Mouse (Mus musculus) ES-E14 (cell line): ENCODE results near the gene Myom3. TPM values are rescaled to one million over a fixed set of nuclear protein-coding genes. Genes with fewer than 3 reads are reported as not detected.
"Not testable (repeated sequence)": the region's sequence is repeated elsewhere in the genome, so short reads cannot be mapped to it uniquely, and the experiment has no call there.

Experiments used
- DNase-seq: peaks from one replicate; pipeline ENCODE4 v3.0.0-alpha.2; 2013; ENCODE audit warnings: low read depth, low spot score
- H3K27ac ChIP-seq: 2 replicates; pipeline ENCODE4 v1.5.1; 2012; ENCODE audit warnings: low read depth, mild to moderate bottlenecking, low read length, moderate library complexity, mixed read lengths; ENCODE audit not compliant: poor library complexity, insufficient read depth, severe bottlenecking
- H3K36me3 ChIP-seq: 2 replicates; pipeline ENCODE4 v1.6.1; 2012; ENCODE audit warnings: mild to moderate bottlenecking, low read length, moderate library complexity, mixed read lengths; ENCODE audit not compliant: control insufficient read depth, poor library complexity, insufficient read depth, severe bottlenecking
- H3K4me1 ChIP-seq, 2 experiments: fragments of 150-350 bp in 1 of 2; sonication (generic) in 1 of 2; 2 replicates each; pipeline ENCODE4 v1.6.1; 2012; ENCODE audit warnings: low read length in 2 of 2, mild to moderate bottlenecking in 1 of 2, mixed read lengths in 1 of 2; ENCODE audit not compliant: control insufficient read depth in 2 of 2, insufficient read depth in 2 of 2, poor library complexity in 1 of 2
- H3K4me3 ChIP-seq, 2 experiments: fragments of 150-350 bp in 1 of 2; sonication (generic) in 1 of 2; 2 replicates each; pipeline ENCODE4 v1.5.1; 2012; ENCODE audit warnings: low read length in 2 of 2, low read depth in 1 of 2, mild to moderate bottlenecking in 1 of 2, mixed read lengths in 1 of 2; ENCODE audit not compliant: insufficient read depth in 1 of 2, poor library complexity in 1 of 2, severe bottlenecking in 1 of 2
- H3K9ac ChIP-seq: 2 replicates; pipeline ENCODE4 v1.6.1; 2012; ENCODE audit warnings: low read depth, mild to moderate bottlenecking, low read length, mixed read lengths; ENCODE audit not compliant: poor library complexity, insufficient read depth, severe bottlenecking
- H3K9me3 ChIP-seq: fragments of 150-350 bp; sonication (generic); 2 replicates; pipeline ENCODE4 v1.6.1; 2012; ENCODE audit warnings: low read depth, mild to moderate bottlenecking, low read length; ENCODE audit not compliant: control insufficient read depth, insufficient read depth
- CHD2 ChIP-seq: IDR thresholded peaks from 2 replicates; pipeline ENCODE4 v1.6.1; 2014; ENCODE audit warnings: mild to moderate bottlenecking, low read depth, low read length, inconsistent platforms
- HCFC1 ChIP-seq: IDR thresholded peaks from 2 replicates; pipeline ENCODE4 v1.6.1; 2012; ENCODE audit warnings: low read length, inconsistent platforms, borderline replicate concordance; ENCODE audit not compliant: insufficient read depth
- MAFK ChIP-seq: IDR thresholded peaks from 2 replicates; pipeline ENCODE4 v1.6.1; 2014; ENCODE audit warnings: mild to moderate bottlenecking, low read depth, low read length, inconsistent platforms; ENCODE audit not compliant: insufficient read depth
- ZC3H11A ChIP-seq: IDR thresholded peaks from 2 replicates; pipeline ENCODE4 v1.6.1; 2012; ENCODE audit warnings: low read depth, mild to moderate bottlenecking, inconsistent platforms, low read length, borderline replicate concordance
- ZNF384 ChIP-seq: IDR thresholded peaks from 2 replicates; pipeline ENCODE4 v1.6.1; 2012; ENCODE audit warnings: low read depth, low read length, inconsistent platforms
- in situ Hi-C, 2 experiments: fragments of 600-800 bp; cut with MboI; formaldehyde crosslinking; loops; one replicate each; pipeline ENCODE4 v1.15.1; 2025; ENCODE audit warnings: low sequenced_read_pairs in 2 of 2, inconsistent platforms in 1 of 2; ENCODE audit not compliant: unreplicated experiment in 2 of 2
- total RNA-seq: library from RNA; depleted of rRNA; stranded (reverse); fragments of 300-350 nt; gene quantifications from 2 replicates; pipeline ENCODE4 v1.2.3, GENCODE M21; 2012; rRNA removed

Gene Myom3
- total RNA-seq: 0.85 and 0.95 TPM in 2 replicates

- no peak within 1 kb of the TSS for H3K4me3 ChIP-seq
- H3K4me1 ChIP-seq: peaks cover 3 to 12% of the 10 kb centered on the region in 2 experiments; a peak in 3 of 4 replicates
- H3K9me3 ChIP-seq: no peaks in the 10 kb centered on the region
- H3K36me3 ChIP-seq: no peaks in the 10 kb centered on the region
- TF ChIP-seq CHD2: no peak
- no peak for TF ChIP-seq ZC3H11A
- no peak for TF ChIP-seq HCFC1
- TF ChIP-seq MAFK: no peak
- no peak for TF ChIP-seq ZNF384
- in situ Hi-C loops: no loop called here
- no peak within 1 kb of the TSS for H3K27ac ChIP-seq
- H3K9ac ChIP-seq: no peak within 1 kb of the TSS
- no peak for DNase-seq
Measured at GRCm38 (mm10) chr4:135759356-135759976, at the start of gene Myom3. Gene Myom3 (plus strand): TSS chr4:135759715.

GRCm38 (mm10) chr4:135710392-135710791 lies 49.1 kb upstream of the Myom3 start:
- Histone ChIP-seq H3K27ac (no peak overlapping the region), H3K4me1 (peaks cover 0 to 3% of the 10 kb centered on the region in 2 experiments; a peak in 1 of 4 replicates), H3K9ac (no peak overlapping the region), H3K36me3 (no peaks in the 10 kb centered on the region; the same call in 1 of the 2 replicates), H3K9me3 (no peaks in the 10 kb centered on the region), H3K4me3 (no peak overlapping the region)
- TF ChIP-seq HCFC1 (no peak), CHD2 (no peak), MAFK (no peak), ZNF384 (no peak), ZC3H11A (no peak)
- no peak for DNase-seq
- in situ Hi-C loops: no loop called here

- Histone ChIP-seq H3K9ac (no peak overlapping the region), H3K36me3 (no peaks in the 10 kb centered on the region), H3K9me3 (no peaks in the 10 kb centered on the region), H3K4me1 (no peaks in the 10 kb centered on the region), H3K27ac (no peak overlapping the region), H3K4me3 (no peak overlapping the region)
- DNase-seq: no peak
- TF ChIP-seq ZC3H11A (no peak), ZNF384 (no peak), CHD2 (no peak)
- in situ Hi-C loops: no loop called here
Measured at GRCm38 (mm10) chr4:135714776-135715175, 44.7 kb upstream of the Myom3 start.

- H3K27ac ChIP-seq, H3K36me3 ChIP-seq, H3K9ac ChIP-seq, H3K4me1 ChIP-seq, H3K9me3 ChIP-seq, in situ Hi-C loops, H3K4me3 ChIP-seq, DNase-seq: not testable (repeated sequence)
Measured at GRCm38 (mm10) chr4:135716438-135716837, 43.1 kb upstream of the Myom3 start.

- Histone ChIP-seq H3K27ac (no peak overlapping the region), H3K9ac (no peak overlapping the region), H3K4me3 (no peak overlapping the region), H3K4me1 (peaks cover 0 to 9% of the 10 kb centered on the region in 2 experiments; a peak in 1 of 4 replicates), H3K36me3 (no peaks in the 10 kb centered on the region), H3K9me3 (no peaks in the 10 kb centered on the region)
- in situ Hi-C loops: no loop called here
- TF ChIP-seq CHD2 (no peak), ZNF384 (no peak), ZC3H11A (no peak), HCFC1 (no peak), MAFK (no peak)
- DNase-seq: peak; percentile 25
Measured at GRCm38 (mm10) chr4:135722540-135723290, 36.8 kb upstream of the Myom3 start.
